Mouse (Mus musculus) CH12.LX (cell line): ENCODE measurements at regions not wholly inside any gene's neighbourhood (a gene's known extent, or its start where the extent isn't known, plus 50 kb on each side); places are given as distances from the start of the nearest gene placed in this dataset.

Source experiments
- CHD2 ChIP-seq: IDR thresholded peaks from 2 replicates; pipeline ENCODE4 v1.6.1; 2011; ENCODE audit warnings: low read length, improper control_type of control experiment
- CTCF ChIP-seq, 2 experiments: IDR thresholded peaks in 1 of 2; conservative IDR thresholded peaks in 1 of 2; 2 replicates each; pipeline ENCODE4 v1.5.1; 2011 to 2012; ENCODE audit warnings: low read depth in 2 of 2, low read length in 2 of 2, improper control_type of control experiment in 1 of 2, inconsistent platforms in 1 of 2, mild to moderate bottlenecking in 1 of 2, moderate library complexity in 1 of 2
- EP300 ChIP-seq: IDR thresholded peaks from 2 replicates; pipeline ENCODE4 v1.6.1; 2011; ENCODE audit warnings: low read length, improper control_type of control experiment
- IRF4 ChIP-seq: IDR thresholded peaks from 2 replicates; pipeline ENCODE4 v1.6.1; 2014; ENCODE audit warnings: low read depth, mild to moderate bottlenecking, inconsistent platforms, low read length, improper control_type of control experiment
- MAX ChIP-seq: IDR thresholded peaks from 2 replicates; pipeline ENCODE4 v1.6.1; 2011; ENCODE audit warnings: low read length, improper control_type of control experiment
- MAZ ChIP-seq: IDR thresholded peaks from 2 replicates; pipeline ENCODE4 v1.6.1; 2012; ENCODE audit warnings: low read depth, mild to moderate bottlenecking, inconsistent platforms, low read length, improper control_type of control experiment, moderate library complexity
- MEF2A ChIP-seq: IDR thresholded peaks from 2 replicates; pipeline ENCODE4 v1.6.1; 2014; ENCODE audit warnings: low read depth, mild to moderate bottlenecking, inconsistent platforms, low read length, improper control_type of control experiment, borderline replicate concordance
- POLR2A ChIP-seq: IDR thresholded peaks from 2 replicates; pipeline ENCODE4 v1.6.1; 2011; ENCODE audit warnings: low read depth, mild to moderate bottlenecking, improper control_type of control experiment, low read length
- TCF12 ChIP-seq: IDR thresholded peaks from 2 replicates; pipeline ENCODE4 v1.6.1; 2014; ENCODE audit warnings: low read depth, mild to moderate bottlenecking, inconsistent platforms, low read length, improper control_type of control experiment
- USF1 ChIP-seq: IDR thresholded peaks from 2 replicates; pipeline ENCODE4 v1.6.1; 2014; ENCODE audit warnings: low read depth, mild to moderate bottlenecking, inconsistent platforms, low read length, improper control_type of control experiment
- ZC3H11A ChIP-seq: IDR thresholded peaks from 2 replicates; pipeline ENCODE4 v1.6.1; 2012; ENCODE audit warnings: low read depth, mild to moderate bottlenecking, inconsistent platforms, low read length, improper control_type of control experiment
- ZNF384 ChIP-seq: IDR thresholded peaks from 2 replicates; pipeline ENCODE4 v1.6.1; 2012; ENCODE audit warnings: low read depth, low read length, improper control_type of control experiment, inconsistent platforms

- TF ChIP-seq CTCF (conservative IDR thresholded peaks at IDR 0.05 in 1 of 2, IDR thresholded peaks at IDR 0.05 in 1 of 2; ENCODE audit: low read depth in 2 of 2, low read length in 2 of 2): no peak
- TF ChIP-seq EP300: no peak
- TF ChIP-seq USF1: no peak
- no peak for TF ChIP-seq ZC3H11A
- TF ChIP-seq ZNF384: no peak
- no peak for TF ChIP-seq TCF12
- TF ChIP-seq POLR2A: no peak
- TF ChIP-seq IRF4: no peak
- TF ChIP-seq MEF2A: no peak
- TF ChIP-seq MAX: no peak
- TF ChIP-seq MAZ: no peak
- TF ChIP-seq CHD2: no peak
Observed at GRCm38 (mm10) chr5:37874784-37875281, 50.5 kb upstream of the Msx1 start.
